Mouse (Mus musculus) testis, adult 2 months (tissue): ENCODE data around the gene Nyap2.

Source experiments
- CTCF ChIP-seq: fragments of 200-500 bp; IDR thresholded peaks from 2 replicates; pipeline ENCODE4 v1.5.1; 2012; ENCODE audit warnings: low read depth, mild to moderate bottlenecking, inconsistent platforms, low read length, moderate library complexity; ENCODE audit not compliant: control insufficient read depth, insufficient read depth, insufficient replicate concordance
- POLR2A ChIP-seq: fragments of 200-500 bp; IDR thresholded peaks from 2 replicates; pipeline ENCODE4 v1.6.1; 2012; ENCODE audit warnings: low read depth, mild to moderate bottlenecking, inconsistent platforms, low read length, moderate library complexity; ENCODE audit not compliant: control insufficient read depth

DNA sequence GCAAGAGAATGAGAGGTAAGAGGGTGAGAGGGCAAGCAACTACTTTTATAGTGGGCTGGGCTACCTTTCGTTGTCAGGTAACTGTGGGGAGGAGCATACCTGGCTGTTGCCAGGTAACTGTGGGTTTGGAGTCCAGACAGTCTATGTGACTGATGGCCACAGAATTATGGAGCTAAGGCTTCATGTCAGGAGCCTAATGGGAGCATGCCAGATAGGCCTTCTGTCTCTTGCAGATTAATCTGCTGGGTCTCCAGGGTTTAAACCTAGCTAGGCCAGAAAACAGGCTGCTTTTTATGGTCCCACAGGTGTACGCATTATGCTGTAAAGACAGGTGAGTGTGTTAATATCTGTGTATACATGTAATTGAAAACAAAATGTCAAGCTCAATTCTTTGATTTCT is 132.8 kb downstream of the Nyap2 start:
- TF ChIP-seq CTCF: no peak
- no peak for TF ChIP-seq POLR2A
